Mouse (Mus musculus) intestine, embryonic 16.5 days (tissue): ENCODE data around the gene Ccdc194. TPM values are rescaled to one million over a fixed set of nuclear protein-coding genes. Genes with fewer than 3 reads are reported as not detected.
A peak's percentile ranks its signal among the peaks of the same experiment; 100 is the strongest.

Experiments used
- ATAC-seq: fragments of 200-750 bp; cut with Nextera tagmentation; 2 replicates; pipeline ENCODE4 v1.8.0; 2017; ENCODE audit warnings: moderate TSS enrichment, moderate library complexity
- H3K27ac ChIP-seq: fragments of 300-500 bp; sonication (generic); 2 replicates; pipeline ENCODE4 v1.5.1; 2014; ENCODE audit warnings: mild to moderate bottlenecking, low read length
- H3K27me3 ChIP-seq: fragments of 300-500 bp; sonication (generic); replicated peaks from 2 replicates; pipeline ENCODE4 v1.6.1; 2014; ENCODE audit warnings: low read length, control low read depth, mixed read lengths; ENCODE audit not compliant: control insufficient read depth, insufficient read depth
- H3K36me3 ChIP-seq: fragments of 300-500 bp; sonication (generic); 2 replicates; pipeline ENCODE4 v1.6.1; 2014; ENCODE audit warnings: low read length, control low read depth; ENCODE audit not compliant: control insufficient read depth, insufficient read depth
- H3K4me1 ChIP-seq: fragments of 300-500 bp; sonication (generic); 2 replicates; pipeline ENCODE4 v1.6.1; 2014; ENCODE audit warnings: low read length, control low read depth, mixed read lengths; ENCODE audit not compliant: control insufficient read depth, insufficient read depth
- H3K4me2 ChIP-seq: fragments of 300-500 bp; sonication (generic); 2 replicates; pipeline ENCODE4 v1.6.1; 2014; ENCODE audit warnings: low read depth, low read length, control low read depth
- H3K4me3 ChIP-seq: fragments of 300-500 bp; sonication (generic); 2 replicates; pipeline ENCODE4 v1.5.1; 2014; ENCODE audit warnings: mild to moderate bottlenecking, low read length
- H3K9ac ChIP-seq: fragments of 300-500 bp; sonication (generic); 2 replicates; pipeline ENCODE4 v1.6.1; 2014; ENCODE audit warnings: low read depth, low read length
- H3K9me3 ChIP-seq: fragments of 300-500 bp; sonication (generic); 2 replicates; pipeline ENCODE4 v1.6.1; 2016; ENCODE audit warnings: low read length, control low read depth; ENCODE audit not compliant: control insufficient read depth
- WGBS: fragments of 180-500 bp; shearing (Covaris S2); extraction: QIAGEN DNeasy Blood & Tissue Kit; methylation state at CpG from one replicate; pipeline ENCODE4 v1.1.7; 2014; 5-methylcytosine and 5-hydroxymethylcytosine counted together
- polyA plus RNA-seq: library from polyadenylated mRNA; unstranded; fragments of >200 nt; fragmentation: Nextera tagmentation; extraction: Ambion mirVana; gene quantifications from 2 replicates; pipeline ENCODE4 v1.2.1, GENCODE M21; 2015

The Ccdc194 gene
- 0.26 and 0.28 TPM in 2 replicates for polyA plus RNA-seq

DNA sequence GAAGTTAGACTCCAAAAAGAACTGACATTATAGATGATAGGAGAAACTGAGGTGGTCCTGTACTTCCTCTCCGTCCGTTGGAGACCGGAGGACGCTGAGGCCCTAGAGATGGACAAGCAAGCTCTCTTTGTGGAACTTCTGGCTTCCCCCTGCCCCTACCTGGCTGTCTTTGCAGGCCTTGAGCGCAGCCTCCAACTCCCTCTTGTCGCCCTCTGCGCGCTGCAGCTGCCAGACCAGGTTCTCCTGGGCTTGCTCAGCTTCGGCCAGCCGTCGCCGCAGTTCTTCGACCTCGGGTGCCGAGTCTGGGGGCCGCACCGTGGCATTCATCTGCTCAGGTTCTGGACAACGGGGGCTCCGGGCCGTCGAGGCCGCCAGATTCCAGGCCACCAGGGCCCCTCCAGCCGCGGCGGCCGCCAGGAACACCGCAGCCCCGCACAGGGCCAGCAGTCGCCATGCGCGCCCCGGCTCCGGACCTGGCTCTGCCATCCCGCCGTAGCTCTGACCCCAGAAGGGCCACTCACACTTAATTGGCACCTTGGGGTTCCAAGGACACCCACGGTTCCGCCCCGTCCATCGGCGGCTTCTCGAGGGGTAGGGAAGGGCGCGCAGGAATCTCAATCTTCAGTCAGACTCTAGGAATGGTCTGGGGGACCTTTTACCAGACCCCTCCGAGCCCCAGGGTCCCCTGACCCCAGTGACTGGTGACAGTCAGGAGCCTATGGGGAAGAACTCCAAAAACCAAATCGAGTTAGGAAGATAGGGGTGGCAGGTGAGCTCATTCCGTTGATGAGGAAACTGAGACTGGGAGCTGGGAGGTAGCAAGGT is at the start of gene Ccdc194:
Gene Ccdc194 (minus strand): TSS at position 486 of the 825 bp plus-strand sequence.
- H3K9ac ChIP-seq: peak within 1 kb of the TSS; percentile 37; the same call in 1 of the 2 replicates
- no peaks in the 10 kb centered on the region for H3K9me3 ChIP-seq
- no peak for ATAC-seq
- peak within 1 kb of the TSS; percentile 50 for H3K27ac ChIP-seq
- H3K4me3 ChIP-seq: no peak within 1 kb of the TSS
- 15% methylated on average over 46 of the region's 46 CpGs for WGBS
- peaks cover 3% of the 10 kb centered on the region; the same call in 1 of the 2 replicates for H3K4me1 ChIP-seq
- peaks cover 20% of the 10 kb centered on the region for H3K27me3 ChIP-seq
- H3K4me2 ChIP-seq: peak within 1 kb of the TSS; percentile 22; the same call in 1 of the 2 replicates
- H3K36me3 ChIP-seq: no peaks in the 10 kb centered on the region

GRCm38 (mm10) chr8:71575020-71575419 is 49.5 kb upstream of the Ccdc194 start:
- Histone ChIP-seq H3K27ac (no peak overlapping the region), H3K4me2 (no peak overlapping the region), H3K9me3 (no peaks in the 10 kb centered on the region), H3K4me3 (no peak overlapping the region), H3K36me3 (no peaks in the 10 kb centered on the region), H3K4me1 (peaks cover 5% of the 10 kb centered on the region; the same call in 1 of the 2 replicates), H3K27me3 (no peaks in the 10 kb centered on the region; the same call in 1 of the 2 replicates), H3K9ac (no peak overlapping the region)
- ATAC-seq: no peak
- 71% methylated on average over 1 of the region's 1 CpGs for WGBS

DNA sequence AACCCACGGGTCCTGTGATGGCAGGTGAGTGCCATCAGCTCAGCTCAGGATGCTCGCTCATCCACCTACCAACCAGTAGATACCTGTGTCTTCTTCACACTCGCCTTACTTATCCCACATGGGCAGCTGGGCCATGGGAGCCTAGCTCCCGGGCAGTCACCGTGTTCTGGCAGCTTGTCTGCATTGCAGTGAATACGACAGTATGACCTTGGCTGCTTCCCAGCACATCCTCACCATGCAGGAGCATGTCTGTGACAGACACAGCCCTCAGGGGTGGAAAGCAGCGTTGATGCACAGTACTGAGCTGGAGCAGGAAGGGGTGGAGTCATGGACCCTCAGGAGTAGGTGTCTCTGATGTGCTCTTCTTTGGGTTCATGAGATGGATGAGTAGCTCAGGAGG is 48.9 kb upstream of the Ccdc194 start:
- no peak for ATAC-seq
- H3K9me3 ChIP-seq: no peaks in the 10 kb centered on the region
- peaks cover 6% of the 10 kb centered on the region; the same call in 1 of the 2 replicates for H3K4me1 ChIP-seq
- no peak overlapping the region for H3K27ac ChIP-seq
- no peak overlapping the region for H3K4me3 ChIP-seq
- no peak overlapping the region for H3K9ac ChIP-seq
- 79% methylated on average over 7 of the region's 7 CpGs for WGBS
- H3K36me3 ChIP-seq: no peaks in the 10 kb centered on the region
- H3K27me3 ChIP-seq: no peaks in the 10 kb centered on the region; the same call in 1 of the 2 replicates
- no peak overlapping the region for H3K4me2 ChIP-seq

DNA sequence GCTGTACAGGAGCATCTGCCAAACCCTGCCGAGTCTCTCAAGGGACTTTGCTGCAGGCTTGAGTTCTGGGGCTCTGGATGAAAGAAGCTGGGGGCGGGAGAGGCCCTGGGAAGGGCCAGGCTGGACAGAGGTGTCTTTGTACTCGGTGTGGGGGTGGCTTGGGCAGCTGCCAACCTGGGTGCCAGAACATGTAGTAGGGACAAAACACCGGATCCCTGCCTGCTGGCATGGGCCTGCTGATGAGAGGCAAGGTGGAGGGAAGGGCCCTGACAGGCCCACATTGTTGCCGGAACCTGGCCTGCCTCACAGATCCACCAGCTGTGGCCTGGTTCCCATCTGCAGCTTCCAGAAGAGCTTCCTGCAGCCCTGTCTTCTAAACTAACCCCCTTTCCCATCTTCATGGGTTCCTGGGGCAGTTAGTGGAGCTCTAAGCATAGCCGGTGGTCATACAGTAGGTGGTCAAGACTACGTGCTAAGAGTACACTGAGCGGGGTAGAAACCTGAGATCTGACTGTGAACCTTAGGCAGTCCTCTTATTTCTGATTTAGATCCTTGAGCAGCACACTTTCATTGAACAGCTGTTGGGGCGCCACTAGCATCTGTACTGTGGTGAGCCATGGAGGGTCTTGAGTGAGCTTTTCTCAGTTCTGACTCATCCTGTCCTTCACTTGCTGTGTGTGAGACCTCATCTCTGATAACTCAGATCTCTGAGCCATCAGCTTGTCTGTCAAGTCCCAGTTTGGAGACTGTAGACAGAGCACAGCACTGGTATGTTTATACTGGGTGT is 47.5 kb upstream of the Ccdc194 start:
- Histone ChIP-seq H3K9ac (0 out of 2 replicates have a peak overlapping the region, but pooled peaks have one; percentile 11), H3K4me1 (peaks cover 16% of the 10 kb centered on the region), H3K36me3 (no peaks in the 10 kb centered on the region), H3K4me3 (no peak overlapping the region), H3K27me3 (no peaks in the 10 kb centered on the region), H3K27ac (no peak overlapping the region; the same call in 1 of the 2 replicates), H3K9me3 (no peaks in the 10 kb centered on the region), H3K4me2 (no peak overlapping the region)
- 73% methylated on average over 9 of the region's 9 CpGs for WGBS
- no peak for ATAC-seq

GRCm38 (mm10) chr8:71572077-71572476 is 46.6 kb upstream of the Ccdc194 start:
- WGBS: 79% methylated on average over 2 of the region's 2 CpGs
- Histone ChIP-seq H3K4me2 (no peak overlapping the region), H3K4me1 (peaks cover 16% of the 10 kb centered on the region), H3K27ac (no peak overlapping the region), H3K9ac (no peak overlapping the region), H3K9me3 (no peaks in the 10 kb centered on the region), H3K36me3 (no peaks in the 10 kb centered on the region), H3K4me3 (no peak overlapping the region), H3K27me3 (no peaks in the 10 kb centered on the region)
- ATAC-seq: no peak

DNA sequence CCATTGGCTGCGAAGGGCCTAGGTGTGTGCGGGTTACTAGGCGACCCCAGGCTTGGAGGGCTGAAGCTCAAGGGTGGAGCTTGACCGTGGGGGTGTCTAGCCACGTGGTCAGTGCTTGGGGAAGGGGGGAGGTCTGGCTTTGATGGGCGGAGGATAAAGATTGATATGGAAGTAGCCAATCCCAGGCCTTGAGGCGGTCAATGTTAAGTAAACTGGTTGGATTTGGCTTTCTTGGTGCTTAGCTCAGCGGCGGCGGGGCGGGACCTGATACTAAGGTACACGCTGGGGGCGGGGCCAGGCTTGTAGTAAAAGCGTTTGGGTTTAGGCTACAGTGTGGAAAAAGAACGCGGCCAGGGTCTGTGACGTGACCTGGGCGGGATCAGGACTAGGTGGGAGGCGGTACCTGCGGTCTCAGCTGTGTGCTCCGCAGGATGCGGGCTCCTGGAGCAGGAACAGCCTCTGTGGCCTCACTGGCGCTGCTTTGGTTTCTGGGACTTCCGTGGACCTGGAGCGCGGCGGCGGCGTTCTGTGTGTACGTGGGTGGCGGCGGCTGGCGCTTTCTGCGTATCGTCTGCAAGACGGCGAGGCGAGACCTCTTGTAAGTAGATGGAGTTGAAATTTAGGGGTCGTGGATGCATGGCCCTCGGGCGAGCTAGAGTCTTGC is 44.9 kb upstream of the Ccdc194 start:
- H3K4me3 ChIP-seq: peak overlapping the region; percentile 73
- H3K9me3 ChIP-seq: no peaks in the 10 kb centered on the region
- H3K27me3 ChIP-seq: no peaks in the 10 kb centered on the region
- H3K4me1 ChIP-seq: peaks cover 16% of the 10 kb centered on the region
- ATAC-seq: peak; percentile 90
- peak overlapping the region; percentile 76 for H3K9ac ChIP-seq
- peak overlapping the region; percentile 94 for H3K4me2 ChIP-seq
- no peaks in the 10 kb centered on the region for H3K36me3 ChIP-seq
- under 1% methylated on average over 41 of the region's 41 CpGs for WGBS
- H3K27ac ChIP-seq: peak overlapping the region; percentile 76

GRCm38 (mm10) chr8:71569366-71570290 is 44.1 kb upstream of the Ccdc194 start:
- Histone ChIP-seq H3K27ac (peak overlapping the region; percentile 91), H3K36me3 (no peaks in the 10 kb centered on the region), H3K4me1 (peaks cover 16% of the 10 kb centered on the region), H3K9ac (peak overlapping the region; percentile 76), H3K27me3 (no peaks in the 10 kb centered on the region), H3K4me2 (peak overlapping the region; percentile 94), H3K4me3 (peak overlapping the region; percentile 73), H3K9me3 (no peaks in the 10 kb centered on the region)
- under 1% methylated on average over 51 of the region's 51 CpGs for WGBS
- peak; percentile 82 for ATAC-seq

DNA sequence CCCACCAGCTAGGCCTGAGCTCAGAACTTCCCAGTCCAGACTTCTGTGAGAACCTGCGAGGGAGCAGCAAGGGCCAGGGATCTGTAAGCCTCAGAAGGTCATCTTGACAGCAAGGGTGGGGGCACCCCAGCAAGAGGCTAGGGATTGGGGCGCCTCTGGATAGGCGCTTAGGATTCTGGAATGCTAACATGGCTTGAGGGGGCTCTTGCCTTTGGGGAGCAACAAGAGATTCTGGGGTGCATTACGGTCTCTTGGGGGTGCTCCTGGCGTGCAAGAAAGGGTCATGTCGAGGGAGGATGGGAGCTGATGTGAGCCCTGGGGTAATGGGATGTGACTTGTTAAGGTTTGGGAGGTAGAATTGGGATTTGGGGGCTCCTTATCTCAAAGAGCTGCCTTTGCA is 43.4 kb upstream of the Ccdc194 start:
- peak overlapping the region; percentile 73 for H3K4me3 ChIP-seq
- H3K4me2 ChIP-seq: peak overlapping the region; percentile 94
- 0 out of 2 replicates have a peak overlapping the region, but pooled peaks have one; percentile 91 for H3K27ac ChIP-seq
- H3K27me3 ChIP-seq: no peaks in the 10 kb centered on the region; the same call in 1 of the 2 replicates
- H3K9ac ChIP-seq: peak overlapping the region; percentile 71
- peaks cover 16% of the 10 kb centered on the region for H3K4me1 ChIP-seq
- H3K36me3 ChIP-seq: no peaks in the 10 kb centered on the region
- ATAC-seq: no peak
- 25% methylated on average over 6 of the region's 6 CpGs for WGBS
- H3K9me3 ChIP-seq: peaks cover 4% of the 10 kb centered on the region; the same call in 1 of the 2 replicates
